Mouse (Mus musculus): ENCODE results near the gene Olfm4.

DNA sequence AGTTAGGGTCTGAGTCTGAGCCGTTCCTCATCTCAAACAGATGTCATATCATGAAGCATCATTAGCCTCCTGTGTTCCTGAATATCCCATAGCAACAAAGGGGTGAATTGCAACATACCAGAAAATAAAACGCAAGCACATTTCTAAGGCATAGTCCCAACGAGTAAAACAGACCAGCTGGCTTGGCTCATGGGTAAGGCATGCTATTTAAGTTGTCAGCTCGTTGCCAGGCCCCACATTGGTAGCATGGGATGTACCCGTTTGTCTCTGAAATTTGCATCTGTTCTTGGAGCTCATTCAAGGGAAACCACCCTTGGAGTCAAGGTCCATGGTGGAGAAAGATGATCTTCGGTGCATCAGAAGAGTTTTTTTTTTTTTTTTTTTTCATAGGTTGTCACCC lies 42.2 kb downstream of the Olfm4 start:
- no peak for TF ChIP-seq CTCF (IDR thresholded peaks at IDR 0.05; ENCODE audit: low read depth, low read length)
- TF ChIP-seq POLR2A (IDR thresholded peaks at IDR 0.05; ENCODE audit: extremely low read depth, insufficient read depth, low read length), result no peak

All from liver, adult 2 months (tissue).